Mouse (Mus musculus) lung, embryonic 14.5 days (tissue): ENCODE measurements around the gene Ubap1. TPM values are rescaled to one million over a fixed set of nuclear protein-coding genes. Genes with fewer than 3 reads are reported as not detected.
A peak's percentile ranks its signal among the peaks of the same experiment; 100 is the strongest.

Experiments used
- ATAC-seq: fragments of 200-750 bp; cut with Nextera tagmentation; 2 replicates; pipeline ENCODE4 v1.8.0; 2017; ENCODE audit warnings: mild to moderate bottlenecking, moderate TSS enrichment, moderate library complexity; ENCODE audit not compliant: insufficient read depth
- DNase-seq: peaks from one replicate; pipeline ENCODE4 v3.0.0-alpha.2; 2015
- H3K27ac ChIP-seq: fragments of 300-500 bp; sonication (generic); 2 replicates; pipeline ENCODE4 v1.5.1; 2014; ENCODE audit warnings: low read depth, mild to moderate bottlenecking, moderate library complexity
- H3K27me3 ChIP-seq: fragments of 300-500 bp; sonication (generic); 2 replicates; pipeline ENCODE4 v1.6.1; 2014; ENCODE audit warnings: low read length, control low read depth; ENCODE audit not compliant: insufficient read depth
- H3K36me3 ChIP-seq: fragments of 300-500 bp; sonication (generic); 2 replicates; pipeline ENCODE4 v1.6.1; 2014; ENCODE audit warnings: control low read depth; ENCODE audit not compliant: insufficient read depth
- H3K4me1 ChIP-seq: fragments of 300-500 bp; sonication (generic); 2 replicates; pipeline ENCODE4 v1.6.1; 2014; ENCODE audit warnings: antibody characterized with exemption, control low read depth; ENCODE audit not compliant: insufficient read depth
- H3K4me2 ChIP-seq: fragments of 300-500 bp; sonication (generic); 2 replicates; pipeline ENCODE4 v1.6.1; 2014; ENCODE audit warnings: mild to moderate bottlenecking
- H3K4me3 ChIP-seq: fragments of 300-500 bp; sonication (generic); 2 replicates; pipeline ENCODE4 v1.5.1; 2014; ENCODE audit warnings: low read depth, low read length
- H3K9ac ChIP-seq: fragments of 300-500 bp; sonication (generic); 2 replicates; pipeline ENCODE4 v1.6.1; 2014
- H3K9me3 ChIP-seq: fragments of 300-500 bp; sonication (generic); 2 replicates; pipeline ENCODE4 v1.6.1; 2016; ENCODE audit warnings: low read depth, low read length, control low read depth
- CTCF ChIP-seq: IDR thresholded peaks from 2 replicates; pipeline ENCODE4 v1.5.1; 2016; ENCODE audit warnings: antibody characterized with exemption, low read depth
- WGBS: fragments of 180-500 bp; shearing (Covaris S2); extraction: QIAGEN DNeasy Blood & Tissue Kit; methylation state at CpG from one replicate; pipeline ENCODE4 v1.1.7; 2014; 5-methylcytosine and 5-hydroxymethylcytosine counted together
- polyA plus RNA-seq: library from polyadenylated mRNA; unstranded; fragments of >200 nt; fragmentation: Nextera tagmentation; extraction: Ambion mirVana; gene quantifications from 2 replicates; pipeline ENCODE4 v1.2.1, GENCODE M21; 2014

Gene Ubap1
- polyA plus RNA-seq, 1 experiment from 2014 or later: 47.7 TPM

DNA sequence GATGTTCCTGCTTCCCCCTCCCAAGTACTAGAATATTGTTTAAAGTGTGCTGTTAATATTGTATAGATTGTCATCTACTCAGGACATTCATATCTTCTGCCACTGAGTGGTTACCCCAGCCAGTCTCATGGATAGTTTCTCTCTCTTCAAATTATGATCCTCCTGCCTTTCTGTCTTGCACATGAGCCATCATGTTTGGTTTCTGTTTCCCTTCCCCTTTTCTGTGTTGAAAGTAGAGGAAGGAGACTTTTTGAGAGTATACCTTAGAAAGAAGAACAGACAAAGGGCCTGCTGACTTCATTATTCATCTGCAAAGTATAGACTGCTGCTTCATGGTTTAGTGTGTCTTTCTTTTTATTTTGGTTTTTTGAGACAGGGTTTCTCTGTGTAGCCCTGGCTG lies 28.8 kb downstream of the Ubap1 start:
- no peak for DNase-seq
- no peak for ATAC-seq
- H3K36me3 ChIP-seq: peaks cover 86% of the 10 kb centered on the region
- H3K4me2 ChIP-seq: no peak overlapping the region
- H3K9ac ChIP-seq: no peak overlapping the region
- TF ChIP-seq CTCF: no peak
- no peak overlapping the region for H3K27ac ChIP-seq
- no peaks in the 10 kb centered on the region for H3K27me3 ChIP-seq
- no peaks in the 10 kb centered on the region for H3K4me1 ChIP-seq
- H3K9me3 ChIP-seq: no peaks in the 10 kb centered on the region
- no peak overlapping the region for H3K4me3 ChIP-seq

DNA sequence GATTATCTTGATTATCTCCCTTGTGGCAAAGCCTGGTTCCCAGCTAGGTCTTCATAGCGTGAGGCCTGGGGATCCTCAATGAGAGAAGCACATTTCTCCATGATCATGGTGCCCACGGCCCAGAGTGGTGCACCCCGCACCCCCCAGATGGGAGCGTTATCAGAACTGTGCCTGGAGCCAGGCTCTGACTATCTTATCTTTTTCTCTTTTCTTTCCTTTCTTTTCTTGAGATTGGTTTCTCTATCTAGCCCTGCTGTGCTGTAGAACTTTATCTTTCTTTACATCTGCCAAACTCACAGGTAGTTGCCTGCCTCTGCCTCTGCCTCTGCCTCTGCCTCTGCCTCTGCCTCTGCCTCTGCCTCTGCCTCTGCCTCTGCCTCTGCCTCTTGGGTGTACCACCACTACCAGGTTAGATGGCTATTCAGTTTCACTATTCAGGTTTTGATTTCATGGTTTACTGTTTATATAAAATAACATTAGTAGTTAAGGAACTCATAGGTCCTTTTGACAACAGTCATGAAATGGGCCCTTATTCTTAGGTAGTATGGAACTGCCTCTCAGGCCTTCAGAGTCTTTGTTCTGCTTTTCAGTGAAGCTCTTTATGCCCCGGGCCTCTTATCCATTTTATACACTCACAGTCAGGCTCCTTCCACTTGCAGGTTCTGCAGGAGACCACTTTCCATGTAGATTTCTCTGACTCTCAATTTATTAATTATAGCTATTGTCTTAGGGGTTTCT lies 32.6 kb downstream of the Ubap1 start:
- Histone ChIP-seq H3K36me3 (peaks cover 74% of the 10 kb centered on the region), H3K9ac (no peak overlapping the region), H3K4me1 (no peaks in the 10 kb centered on the region), H3K4me3 (no peak overlapping the region), H3K4me2 (no peak overlapping the region), H3K27me3 (no peaks in the 10 kb centered on the region), H3K27ac (no peak overlapping the region), H3K9me3 (no peaks in the 10 kb centered on the region)
- ATAC-seq (no peak), DNase-seq (no peak)
- TF ChIP-seq CTCF: no peak
- WGBS: 93% methylated on average over 5 of the region's 5 CpGs

DNA sequence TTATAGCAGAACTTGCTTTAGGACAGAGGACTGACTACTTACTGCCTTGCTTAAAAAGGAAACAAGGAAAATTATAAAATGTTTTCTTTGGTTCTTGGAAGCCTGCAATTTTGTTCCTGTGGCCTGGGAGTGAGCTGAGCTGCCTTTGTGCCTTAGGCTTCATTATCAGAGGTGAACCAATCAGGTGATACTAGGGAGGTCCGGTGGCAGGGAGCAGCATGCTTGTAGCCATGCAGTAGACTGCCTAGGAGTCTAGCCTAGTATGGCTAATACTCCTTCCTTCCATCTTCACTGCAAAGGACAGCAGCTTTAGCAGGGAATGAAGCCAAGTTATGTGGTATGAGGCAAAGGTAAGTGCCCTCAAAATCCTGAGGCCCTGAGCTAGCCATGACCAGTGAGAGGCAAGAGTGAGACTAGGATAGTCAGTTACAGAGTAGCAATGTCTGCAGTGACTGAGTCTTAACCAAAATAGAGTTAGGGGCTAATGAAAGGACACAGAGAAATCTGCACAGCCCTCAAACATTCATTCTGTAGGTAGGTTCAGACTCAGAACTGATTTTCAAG lies 37.7 kb downstream of the Ubap1 start:
- Histone ChIP-seq H3K4me1 (no peaks in the 10 kb centered on the region), H3K4me3 (no peak overlapping the region), H3K27ac (no peak overlapping the region), H3K9me3 (no peaks in the 10 kb centered on the region), H3K36me3 (peaks cover 71% of the 10 kb centered on the region), H3K9ac (no peak overlapping the region), H3K4me2 (no peak overlapping the region), H3K27me3 (no peaks in the 10 kb centered on the region)
- ATAC-seq: no peak
- TF ChIP-seq CTCF: no peak
- DNase-seq: no peak
- WGBS: 67% methylated on average over 1 of the region's 1 CpGs

DNA sequence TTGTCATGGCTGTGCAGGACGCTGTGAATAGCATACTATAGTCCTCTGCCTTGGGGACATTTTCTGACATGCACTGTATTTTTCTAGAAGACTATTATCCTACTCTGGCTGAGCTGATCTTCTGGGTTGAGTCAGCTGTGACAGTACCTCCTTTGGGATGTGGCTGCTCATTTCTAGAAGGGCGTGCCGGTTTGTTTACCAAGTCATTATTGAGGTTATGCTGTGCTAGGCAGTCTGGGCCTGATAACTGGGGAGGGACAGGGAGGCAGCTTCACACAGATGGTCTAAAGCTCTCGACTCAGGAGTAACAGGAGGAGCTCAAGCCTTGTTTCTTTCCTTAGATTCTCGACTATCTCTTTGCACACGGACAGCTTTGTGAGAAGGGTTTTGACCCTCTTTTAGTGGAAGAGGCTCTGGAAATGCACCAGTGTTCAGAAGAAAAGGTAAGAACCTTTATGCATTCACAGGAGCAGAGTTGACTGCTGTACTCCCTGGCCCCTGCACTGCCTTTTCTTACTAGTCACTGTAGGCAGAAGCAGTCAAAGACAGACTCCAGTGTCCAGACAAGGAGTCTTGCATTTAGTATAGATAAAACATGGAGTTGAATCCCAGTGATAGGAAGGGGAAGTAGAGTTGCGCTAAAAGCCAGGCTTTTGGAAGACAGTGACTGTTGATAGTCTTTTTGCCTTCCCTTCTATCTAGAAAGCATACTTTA lies 39.1 kb downstream of the Ubap1 start:
- Histone ChIP-seq H3K9me3 (no peaks in the 10 kb centered on the region), H3K4me3 (no peak overlapping the region), H3K27me3 (no peaks in the 10 kb centered on the region), H3K4me1 (no peaks in the 10 kb centered on the region), H3K36me3 (peaks cover 74% of the 10 kb centered on the region), H3K27ac (no peak overlapping the region), H3K4me2 (no peak overlapping the region), H3K9ac (no peak overlapping the region)
- 67% methylated on average over 7 of the region's 7 CpGs for WGBS
- ATAC-seq (no peak), DNase-seq (no peak)
- TF ChIP-seq CTCF: no peak

DNA sequence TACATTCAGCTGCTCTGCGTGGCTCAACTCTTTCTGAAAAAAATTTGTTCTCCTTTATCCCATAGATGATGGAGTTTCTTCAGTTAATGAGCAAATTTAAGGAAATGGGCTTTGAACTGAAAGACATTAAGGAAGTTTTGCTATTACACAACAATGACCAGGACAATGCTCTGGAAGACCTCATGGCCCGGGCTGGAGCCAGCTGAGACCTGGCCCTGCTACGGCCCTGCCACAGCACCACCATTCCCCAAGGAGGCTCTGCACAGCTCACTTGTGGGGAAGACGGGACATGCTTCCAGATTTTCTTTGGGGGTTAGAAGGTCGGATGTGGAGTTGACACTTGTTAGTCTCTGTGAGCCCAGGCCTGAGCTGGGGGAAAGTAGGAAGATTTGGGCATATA lies 39.8 kb downstream of the Ubap1 start:
- Histone ChIP-seq H3K9ac (no peak overlapping the region), H3K4me2 (no peak overlapping the region), H3K9me3 (no peaks in the 10 kb centered on the region), H3K36me3 (peaks cover 75% of the 10 kb centered on the region), H3K4me1 (no peaks in the 10 kb centered on the region), H3K27me3 (no peaks in the 10 kb centered on the region), H3K4me3 (no peak overlapping the region), H3K27ac (no peak overlapping the region)
- WGBS: 80% methylated on average over 5 of the region's 5 CpGs
- TF ChIP-seq CTCF: no peak
- DNase-seq: no peak
- ATAC-seq: no peak

DNA sequence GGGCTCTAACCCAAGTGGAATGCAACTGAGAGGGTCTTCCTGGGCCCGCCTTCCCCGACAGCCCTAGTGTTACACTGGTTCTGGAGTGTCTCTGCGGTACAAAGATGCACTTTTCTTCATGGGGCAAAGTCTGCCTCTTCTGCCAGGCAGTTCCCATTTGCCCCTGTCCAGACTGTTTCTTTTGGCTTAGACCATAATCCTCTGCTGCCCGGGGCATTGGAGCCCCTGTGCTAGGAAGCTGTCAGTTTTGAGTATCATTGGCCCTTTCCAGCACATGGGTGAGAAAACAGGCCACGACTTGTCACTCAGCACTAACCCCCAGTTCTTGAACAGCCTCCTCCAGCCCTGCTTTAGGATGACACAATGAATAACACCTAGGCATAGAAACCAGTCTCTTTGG lies 40.4 kb downstream of the Ubap1 start:
- 87% methylated on average over 5 of the region's 5 CpGs for WGBS
- DNase-seq (no peak), ATAC-seq (no peak)
- Histone ChIP-seq H3K27me3 (no peaks in the 10 kb centered on the region), H3K9me3 (no peaks in the 10 kb centered on the region), H3K9ac (no peak overlapping the region), H3K4me1 (no peaks in the 10 kb centered on the region), H3K4me3 (no peak overlapping the region), H3K4me2 (no peak overlapping the region), H3K36me3 (peaks cover 80% of the 10 kb centered on the region), H3K27ac (no peak overlapping the region)
- TF ChIP-seq CTCF: no peak

DNA sequence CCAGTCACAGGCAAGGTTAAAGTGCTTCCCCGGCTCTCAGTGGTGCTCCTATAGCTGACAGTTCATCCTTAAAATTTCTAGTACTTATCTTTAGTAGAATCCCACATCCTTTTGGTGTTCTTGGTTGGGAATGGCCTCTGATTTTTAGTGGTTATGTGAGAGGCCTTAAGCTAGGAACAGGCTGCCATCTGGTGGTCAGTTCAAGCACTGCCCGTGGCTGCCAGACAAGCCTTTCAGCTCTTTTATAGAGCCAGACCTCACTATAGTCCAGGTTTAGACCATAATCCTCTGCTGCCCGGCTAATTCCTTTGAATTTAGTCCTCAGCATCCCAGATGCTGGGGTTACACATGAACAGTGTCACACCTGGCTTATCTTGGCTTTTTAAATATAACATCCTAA lies 41.3 kb downstream of the Ubap1 start:
- 24% methylated on average over 3 of the region's 3 CpGs for WGBS
- H3K9ac ChIP-seq: no peak overlapping the region
- no peak overlapping the region for H3K4me2 ChIP-seq
- peak; percentile 94 for DNase-seq
- no peak overlapping the region for H3K4me3 ChIP-seq
- H3K36me3 ChIP-seq: peaks cover 88% of the 10 kb centered on the region
- no peaks in the 10 kb centered on the region for H3K27me3 ChIP-seq
- peak; percentile 89 for TF ChIP-seq CTCF
- no peak overlapping the region for H3K27ac ChIP-seq
- no peaks in the 10 kb centered on the region for H3K9me3 ChIP-seq
- ATAC-seq: peak; percentile 59; the same call in 1 of the 2 replicates
- H3K4me1 ChIP-seq: no peaks in the 10 kb centered on the region
